Mouse (Mus musculus) heart, adult 2 months (tissue): ENCODE data around the gene Leng1.

ENCODE experiments used
- CTCF ChIP-seq: fragments of 200-600 bp; IDR thresholded peaks from 2 replicates; pipeline ENCODE4 v1.8.1; 2022; ENCODE audit warnings: antibody characterized with exemption, mild to moderate bottlenecking, moderate library complexity
- POLR2A ChIP-seq: fragments of 200-500 bp; IDR thresholded peaks from 2 replicates; pipeline ENCODE4 v1.6.1; 2011; ENCODE audit warnings: mild to moderate bottlenecking, low read depth, low read length, control low read depth; ENCODE audit not compliant: insufficient read depth

DNA sequence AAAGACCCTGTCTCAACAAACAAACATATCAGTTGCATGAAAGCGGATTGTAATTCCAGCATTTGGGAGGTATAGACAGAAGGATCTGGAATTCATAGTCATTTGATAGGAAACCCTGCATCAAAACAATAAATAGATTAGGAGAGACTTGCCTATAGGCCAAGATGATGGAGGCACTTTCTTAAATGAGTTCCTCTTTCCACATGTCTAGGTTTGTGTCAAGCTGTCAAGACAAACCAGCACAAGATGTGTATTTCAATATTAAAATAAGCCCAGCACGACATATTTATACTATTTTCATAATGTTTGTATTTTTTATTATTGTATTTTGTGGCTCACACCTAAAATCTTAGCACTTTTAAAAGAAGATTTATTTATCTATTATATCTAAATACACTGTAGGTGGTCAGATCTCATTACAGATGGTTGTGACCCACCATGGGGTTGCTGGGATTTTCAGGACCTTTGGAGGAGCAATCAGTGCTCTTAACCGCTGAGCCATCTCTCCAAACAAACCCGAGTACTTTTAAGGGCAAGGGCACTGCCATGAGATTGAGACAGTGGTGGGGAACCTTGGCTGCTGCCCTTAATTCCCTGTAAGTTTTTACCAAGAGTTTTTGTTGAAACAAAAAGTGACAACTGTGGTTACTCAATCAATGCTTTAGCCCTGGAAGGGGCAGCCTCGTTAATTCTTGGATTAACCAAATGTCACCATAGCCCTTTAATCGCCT, 37.7 kb upstream of the Leng1 start:
- TF ChIP-seq CTCF (no peak), POLR2A (no peak)
